Mouse (Mus musculus): Measurements from ENCODE around the gene Dennd2a.

The Dennd2a gene

DNA sequence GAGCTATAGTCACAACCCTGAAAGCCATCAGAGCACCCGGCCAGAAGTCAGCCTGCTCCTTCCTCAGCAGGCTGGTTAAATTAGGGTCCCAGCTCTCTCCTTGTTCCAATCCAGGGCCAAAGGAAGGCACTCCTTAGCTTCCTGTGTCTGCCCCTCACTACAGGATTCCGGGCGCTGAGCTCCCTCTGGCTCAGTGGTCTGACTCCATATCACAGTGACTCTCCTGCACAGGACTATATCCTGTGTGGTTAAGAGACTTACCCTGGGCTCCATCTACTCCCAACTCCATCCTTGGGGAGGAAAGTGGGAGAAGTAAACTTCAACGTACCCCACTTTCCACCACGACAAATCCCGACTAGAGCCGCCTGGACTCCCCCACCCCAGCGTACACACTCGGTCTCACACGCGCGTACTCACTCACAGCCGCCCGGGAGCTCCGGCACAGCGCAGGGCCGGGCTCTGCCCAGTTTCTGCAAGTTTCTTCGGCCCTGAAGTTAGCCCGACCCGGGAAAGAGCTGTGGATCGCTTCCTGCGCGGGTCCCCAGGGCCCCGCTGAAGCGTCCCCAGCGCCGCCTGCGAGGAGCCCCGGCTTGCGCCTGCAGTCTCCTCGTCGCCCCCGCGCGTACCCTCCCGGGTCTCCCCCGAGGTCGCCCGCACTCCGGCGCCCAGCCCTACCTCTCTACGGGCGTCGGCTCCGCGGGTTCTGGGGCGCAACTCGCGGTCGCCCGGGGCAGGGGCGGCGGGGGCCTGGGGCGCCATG, 587 bp downstream of the Dennd2a start:
- CTCF ChIA-PET, result no interaction called here

DNA sequence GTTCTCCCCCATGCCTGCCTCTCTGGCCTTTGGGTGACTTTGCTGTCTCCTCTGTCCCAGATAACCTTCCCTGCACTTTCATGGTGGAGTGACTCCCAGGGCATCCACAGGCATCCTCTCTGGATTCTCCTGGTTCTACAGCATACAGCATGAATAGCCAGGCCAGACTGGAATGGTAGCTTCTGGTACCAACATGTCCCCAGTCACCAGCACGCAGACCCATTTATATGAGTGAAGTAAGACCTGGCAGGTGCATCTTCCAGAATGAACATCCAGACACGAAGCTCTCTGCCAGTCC, 2.1 kb downstream of the Dennd2a start:
- CTCF ChIA-PET, result no interaction called here

DNA sequence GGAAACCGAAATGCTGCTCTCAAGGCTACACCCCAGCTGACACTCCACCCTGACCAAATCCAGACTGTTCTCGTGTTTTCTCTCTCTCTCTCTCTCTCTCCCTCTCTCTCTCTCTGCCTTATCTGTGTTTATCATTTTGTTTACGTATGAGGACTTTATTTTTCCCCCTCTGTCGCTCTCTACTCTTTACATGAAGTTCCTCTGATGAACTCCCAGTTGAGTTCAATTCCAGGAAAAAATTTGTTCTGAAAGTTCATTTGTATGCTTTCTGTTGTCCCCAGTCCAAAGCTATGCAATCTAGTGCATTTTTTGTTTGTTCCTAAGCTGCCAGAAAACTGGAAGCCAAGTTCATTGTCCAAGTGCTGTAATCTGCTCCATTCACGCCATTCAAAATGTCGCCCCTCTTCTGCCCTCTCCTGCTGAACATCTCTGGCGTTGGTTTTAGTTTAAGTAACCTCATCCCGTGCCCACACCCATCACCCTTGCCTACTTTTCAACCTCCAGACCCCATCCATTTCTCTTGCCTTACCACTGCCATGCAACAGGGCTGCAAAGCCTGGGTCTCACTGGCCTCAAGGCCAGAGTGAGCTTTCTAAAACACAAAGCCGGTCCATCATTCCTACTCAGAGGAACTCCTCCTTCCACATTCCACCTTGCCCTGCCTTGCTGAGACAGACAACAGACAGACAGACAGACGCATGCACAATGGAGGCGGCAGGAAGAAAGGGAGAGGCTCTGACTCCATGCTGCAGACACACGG, 2.6 kb downstream of the Dennd2a start:
- CTCF ChIA-PET, result no interaction called here

DNA sequence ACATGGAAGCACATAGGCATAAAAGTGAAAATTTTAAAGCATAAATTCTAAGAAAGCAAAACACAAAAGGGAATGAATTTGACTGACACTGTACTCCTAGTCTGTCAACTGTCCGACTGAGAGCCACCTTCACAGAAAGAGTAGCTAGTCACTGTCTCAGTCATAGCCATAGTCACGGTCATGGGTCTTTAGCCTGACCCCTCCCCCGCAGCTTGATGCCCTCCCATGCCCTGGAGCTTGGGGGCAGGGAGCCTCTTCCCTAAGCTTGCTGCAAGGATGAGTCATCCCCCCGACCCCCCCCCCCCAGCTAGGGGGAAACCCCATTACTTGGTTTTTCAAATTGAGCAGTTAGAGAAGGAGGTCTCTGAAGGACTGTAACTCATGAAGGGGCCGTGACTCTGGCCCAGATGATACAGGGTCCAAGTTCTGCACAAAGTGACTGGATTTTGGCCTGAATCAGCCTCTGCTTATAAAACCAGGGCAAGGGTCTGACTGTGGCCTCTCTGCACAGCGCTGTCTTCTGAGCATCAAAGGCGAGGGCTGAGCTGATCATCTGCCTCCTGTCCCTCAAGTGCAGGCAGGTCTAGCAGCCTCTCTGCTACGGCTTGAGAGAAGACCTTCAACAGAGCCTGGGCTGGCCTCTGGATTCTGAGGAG, 5.6 kb downstream of the Dennd2a start:
- CTCF ChIA-PET, result no interaction called here

DNA sequence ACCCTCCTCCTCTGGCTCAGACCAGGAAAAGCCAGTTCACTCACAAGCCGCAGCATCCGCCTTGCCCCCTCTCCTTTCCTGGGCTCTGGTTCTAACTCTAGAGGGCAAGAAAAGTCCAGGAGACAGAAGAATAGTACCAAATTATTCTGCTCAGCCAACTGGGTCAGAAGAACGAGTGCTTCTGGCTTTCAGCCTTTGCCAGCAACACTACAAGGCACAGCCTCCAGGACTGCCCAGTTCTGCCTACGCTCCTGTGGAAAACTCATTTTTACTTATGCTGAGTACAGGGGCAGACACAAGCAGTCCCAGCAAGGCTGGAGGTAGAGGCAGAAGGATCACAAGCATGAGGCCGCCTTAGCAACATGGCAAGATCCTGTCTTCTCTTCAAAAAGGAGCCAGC, 9.6 kb downstream of the Dennd2a start:
- CTCF ChIA-PET, result no interaction called here

DNA sequence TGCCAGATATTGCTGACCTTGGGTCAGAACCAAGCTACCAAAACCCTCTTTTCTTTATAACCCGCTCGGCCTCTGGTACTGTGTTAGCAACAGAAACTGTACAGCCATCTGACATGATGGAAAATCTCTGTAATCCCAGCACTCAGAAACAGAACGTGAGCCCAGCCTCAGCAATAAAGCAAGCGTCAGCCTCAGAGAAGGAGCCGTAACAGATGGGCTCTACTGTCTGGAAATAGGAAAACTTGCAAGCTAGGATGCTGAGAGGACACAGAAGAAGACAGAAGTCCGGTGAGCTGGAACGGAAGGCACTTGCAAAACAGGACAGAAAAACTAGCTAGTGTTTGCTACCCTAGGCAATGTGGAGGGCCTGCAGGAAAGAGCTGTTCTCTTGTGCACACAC, 12.2 kb downstream of the Dennd2a start:
- CTCF ChIA-PET, result no interaction called here

DNA sequence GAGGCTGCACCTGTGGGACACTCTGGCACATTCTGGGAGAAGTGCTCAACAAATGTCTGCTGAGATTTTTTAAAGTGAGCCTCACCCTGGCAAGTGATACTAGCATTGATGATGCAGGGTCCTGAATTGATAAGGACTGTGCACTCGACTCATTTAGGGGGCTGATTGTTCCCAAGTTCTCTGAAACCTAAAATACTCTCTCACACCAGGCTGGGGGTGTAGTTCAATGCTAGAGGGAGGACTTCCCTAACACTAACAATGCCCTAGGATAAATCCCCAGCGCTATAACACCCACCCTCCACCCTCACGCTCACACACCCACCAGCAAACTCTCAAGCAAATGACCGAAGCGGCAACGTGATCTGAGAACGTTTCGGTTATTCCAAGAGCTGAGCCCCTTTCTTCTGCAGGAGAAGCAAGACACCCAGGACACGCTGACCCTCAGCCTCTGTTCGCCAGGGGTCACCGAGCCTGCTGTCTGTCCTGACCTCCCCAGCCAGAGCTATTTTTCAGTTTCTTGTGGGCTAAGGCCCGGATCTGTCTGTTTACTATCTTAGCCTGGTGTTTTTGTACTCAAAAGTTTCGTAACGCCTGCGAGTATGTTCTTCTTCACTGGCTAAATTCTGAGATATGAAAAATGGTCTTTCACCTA, 13.8 kb downstream of the Dennd2a start:
- CTCF ChIA-PET, result no interaction called here

DNA sequence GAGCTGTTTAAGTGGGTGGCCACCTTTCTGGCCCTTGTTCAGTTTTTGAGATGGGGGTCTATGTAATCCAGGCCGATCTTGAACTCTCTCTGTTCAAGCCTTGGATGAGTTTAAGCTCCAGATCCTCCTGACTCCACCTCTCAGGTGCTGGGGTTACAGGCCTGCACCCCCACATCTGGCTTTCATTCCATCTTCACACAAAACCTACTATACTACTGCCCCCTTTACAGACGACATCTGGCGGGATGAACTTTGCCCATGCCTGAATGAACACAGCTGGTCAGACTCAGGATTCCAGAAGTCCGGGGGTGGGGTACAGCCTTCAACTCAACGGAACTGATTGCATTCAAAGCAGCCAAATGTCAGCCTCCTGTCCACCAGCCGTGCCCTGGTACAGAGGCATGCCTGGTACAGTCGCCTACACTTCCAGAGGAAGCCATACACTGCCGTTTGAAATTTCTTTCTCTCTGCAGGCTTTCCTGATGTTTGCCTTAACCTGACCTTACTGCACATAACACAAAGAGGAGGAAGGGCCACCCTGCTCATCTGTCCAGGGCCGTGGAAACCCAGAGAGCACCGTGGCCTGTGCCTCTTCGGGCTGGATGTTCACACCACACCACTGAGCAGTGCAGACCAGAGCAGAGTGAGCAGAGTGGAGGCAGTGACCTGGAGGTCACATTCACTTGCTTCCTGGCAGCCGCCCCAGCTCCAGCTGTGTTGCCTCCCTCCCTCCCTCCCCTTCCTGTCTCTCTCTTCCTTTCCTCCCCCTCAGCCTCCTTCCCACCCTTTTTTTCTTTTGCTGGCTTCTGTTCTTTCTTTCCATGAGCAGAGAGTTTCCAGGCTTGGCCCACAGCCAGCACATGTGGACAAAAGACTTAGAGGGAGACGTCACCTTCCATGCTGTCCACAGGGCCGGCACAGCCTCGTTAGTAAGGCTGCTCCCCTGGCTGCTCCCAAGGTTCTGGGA, 14.8 kb downstream of the Dennd2a start:
- CTCF ChIA-PET, result no interaction called here

DNA sequence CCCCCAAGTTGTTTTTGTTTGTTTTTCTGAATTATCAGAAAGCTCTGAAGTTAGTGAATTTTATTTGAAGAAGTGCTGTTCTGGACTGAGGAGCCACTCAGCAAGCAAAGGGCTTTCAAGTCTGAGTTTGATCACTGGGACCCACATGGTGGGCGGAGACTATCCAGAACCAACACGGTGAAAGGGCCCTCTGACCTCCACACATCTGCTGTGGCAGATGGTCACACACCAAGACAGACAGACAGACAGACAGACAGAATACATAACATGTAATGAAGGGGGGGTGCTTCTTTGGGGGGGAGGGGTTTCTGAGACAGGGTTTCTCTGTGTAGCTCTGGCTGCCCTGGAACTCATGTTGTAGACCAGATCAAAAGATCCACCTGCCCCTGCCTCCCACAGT, 17.1 kb downstream of the Dennd2a start:
- CTCF ChIA-PET, result interaction anchor here (1.3 kb wide), 1 partner anchor 91 kb away, joined by 5 read pairs; no protein-coding TSS in a partner anchor

DNA sequence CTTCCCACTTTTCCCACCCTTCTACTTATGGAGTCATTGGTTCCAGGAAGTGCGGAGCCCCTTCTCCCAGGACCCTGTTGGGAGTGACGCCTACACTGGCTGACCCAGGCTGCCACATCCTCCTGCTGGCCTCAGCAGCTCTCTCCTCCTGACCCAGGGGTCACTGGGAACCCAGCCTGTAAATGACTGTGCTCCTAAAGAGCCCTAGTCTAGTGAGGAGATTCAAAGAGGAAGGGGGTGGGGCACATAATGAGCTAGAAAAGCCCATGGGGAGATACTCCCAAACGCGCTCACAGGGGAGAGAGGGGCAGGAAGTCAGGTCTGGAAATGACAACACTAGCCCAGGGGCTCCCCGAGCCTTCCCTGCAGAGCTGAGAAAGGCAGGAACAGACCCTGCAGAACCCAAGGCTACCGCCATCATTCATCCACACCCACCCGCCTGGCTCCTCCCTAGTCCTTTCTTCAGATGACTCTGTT, 17.9 kb downstream of the Dennd2a start:
- CTCF ChIA-PET, result interaction anchor here (1.3 kb wide), 1 partner anchor 90 kb away, joined by 5 read pairs; no protein-coding TSS in a partner anchor

DNA sequence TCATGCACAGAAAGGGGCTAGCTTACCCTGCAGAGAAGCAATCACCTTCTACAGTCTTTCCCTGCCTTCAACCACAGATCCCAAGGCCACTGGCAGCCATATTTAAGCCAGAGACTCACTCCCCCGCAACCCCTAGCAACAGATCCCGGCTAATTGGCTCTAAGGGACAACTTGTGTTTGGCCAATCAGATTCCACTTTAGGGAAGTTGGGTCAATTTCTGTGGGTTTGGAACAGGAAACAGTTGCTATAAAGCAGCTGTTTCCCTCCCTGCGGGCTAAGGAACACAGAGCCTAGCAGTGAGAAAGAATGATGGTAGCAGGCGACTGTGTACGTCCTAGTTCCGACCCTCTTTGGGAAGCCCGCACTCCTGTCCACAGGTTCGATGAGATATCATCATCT, 19.4 kb downstream of the Dennd2a start:
- CTCF ChIA-PET, result no interaction called here

DNA sequence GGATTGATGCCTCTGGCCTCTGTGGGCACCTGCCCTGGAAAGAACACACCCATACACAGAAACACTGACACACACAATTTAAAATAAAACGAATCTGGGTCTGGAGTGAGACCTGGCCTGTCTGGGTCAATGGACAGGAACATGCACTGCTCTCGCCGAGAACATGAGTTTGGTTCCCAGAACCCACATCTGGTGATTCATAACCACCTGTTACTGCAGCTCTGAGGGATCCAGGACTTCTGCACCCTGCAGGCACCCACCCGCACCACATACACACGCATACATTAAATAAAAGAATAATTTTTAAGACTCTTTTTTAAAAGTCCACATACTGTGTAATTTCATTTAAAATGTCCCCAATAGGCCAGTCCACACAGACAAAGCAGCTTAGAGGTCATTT, 20.4 kb downstream of the Dennd2a start:
- CTCF ChIA-PET, result no interaction called here

DNA sequence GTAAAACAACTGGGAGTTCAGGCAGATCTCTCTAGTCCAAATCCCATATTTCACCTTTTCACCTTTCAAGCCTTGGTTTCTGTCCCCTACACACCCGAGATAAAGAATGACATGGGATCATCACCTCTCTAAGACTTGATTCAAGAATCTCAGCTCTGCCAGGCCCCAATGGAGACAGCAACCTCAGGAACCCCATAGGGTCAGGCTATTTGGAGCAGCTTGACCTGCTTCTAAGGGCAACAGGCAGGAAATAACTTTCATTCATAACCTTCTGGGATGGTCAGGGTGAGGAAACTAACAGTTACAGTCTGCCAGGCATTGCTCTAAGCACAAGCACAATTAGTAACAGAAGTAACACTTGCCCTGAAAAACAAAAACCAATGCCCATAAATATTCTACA, 21.0 kb downstream of the Dennd2a start:
- CTCF ChIA-PET, result no interaction called here

DNA sequence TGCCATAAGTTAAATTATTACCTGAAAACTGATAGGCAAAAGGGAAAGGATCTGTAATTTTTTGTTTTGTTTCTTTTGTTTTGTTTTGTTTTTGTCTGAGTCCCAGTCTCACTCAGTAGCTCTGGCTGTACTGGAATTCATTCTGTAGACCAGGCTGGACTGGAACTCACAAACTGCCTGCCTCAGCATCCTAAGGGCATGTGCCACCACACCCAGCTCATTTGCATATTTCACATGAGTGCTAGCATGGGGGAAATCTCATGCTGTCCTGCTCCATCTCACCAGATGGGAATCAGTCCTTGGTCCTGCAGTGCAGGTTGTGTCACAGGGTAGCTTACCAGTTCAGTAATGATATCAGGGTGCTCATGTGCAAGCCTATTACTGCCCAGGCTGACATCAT, 22.7 kb downstream of the Dennd2a start:
- CTCF ChIA-PET, result interaction anchor here (0.6 kb wide), 1 partner anchor 38 kb away, joined by 6 read pairs; no protein-coding TSS in a partner anchor

DNA sequence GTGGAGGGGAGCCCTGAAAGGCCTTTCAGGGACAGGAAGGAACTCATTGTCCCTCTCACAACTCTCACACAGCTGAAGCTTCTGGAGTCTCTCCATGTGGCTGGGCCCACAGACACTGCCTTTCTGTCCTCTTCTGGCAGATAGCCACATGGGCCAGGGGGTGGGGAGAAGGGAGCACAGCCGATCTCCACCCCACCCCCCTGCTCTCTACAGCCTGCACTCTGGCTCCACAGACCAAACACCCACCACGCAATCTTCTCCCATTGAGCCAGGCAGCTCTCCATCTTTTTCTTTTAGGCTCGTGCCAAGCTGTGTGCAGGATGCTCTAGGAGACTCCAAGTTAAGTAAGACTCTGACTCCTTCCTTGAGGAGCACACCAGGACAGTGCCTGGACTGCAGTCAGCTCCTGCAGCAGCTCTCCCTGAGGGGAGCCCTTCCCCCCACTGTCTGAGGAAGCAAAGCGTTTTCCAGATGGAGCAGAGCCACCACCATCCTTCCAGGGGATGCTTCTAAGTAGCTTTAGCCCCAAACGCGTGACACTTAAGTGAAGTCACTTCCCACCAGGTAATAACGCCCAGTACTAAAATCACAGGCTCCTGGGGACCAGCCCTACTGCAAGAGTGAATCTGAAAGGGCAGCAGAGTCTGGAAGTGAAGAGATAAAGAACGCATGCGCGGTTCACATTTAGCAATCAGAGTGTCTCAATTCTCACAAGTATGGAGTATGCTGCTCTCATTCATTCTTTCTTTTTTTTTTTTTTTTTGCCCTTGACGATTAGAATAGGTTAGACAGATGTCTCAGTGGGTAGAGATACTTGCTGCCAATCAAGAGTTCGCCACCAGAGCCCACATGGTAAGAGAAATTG, 28.8 kb downstream of the Dennd2a start:
- CTCF ChIA-PET, result no interaction called here

DNA sequence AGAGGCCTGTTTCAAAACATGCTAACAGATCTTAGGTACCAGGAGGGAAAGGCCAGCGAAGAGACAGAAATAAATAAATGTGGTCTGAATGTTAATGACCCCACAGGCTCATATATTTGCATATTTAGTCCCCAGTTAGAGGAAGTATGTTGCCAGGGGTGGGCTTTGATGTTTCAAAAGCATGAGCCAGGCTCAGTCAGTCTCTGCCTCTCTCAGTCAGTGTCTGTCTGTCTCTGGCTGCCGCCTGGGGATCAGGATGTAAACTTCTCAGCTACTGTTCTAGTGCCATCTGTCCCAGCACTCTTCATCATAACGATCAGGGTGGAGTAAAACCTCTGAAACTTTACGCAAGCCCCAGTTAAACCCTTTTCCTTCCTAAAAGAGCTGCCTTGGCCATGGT, 29.9 kb downstream of the Dennd2a start:
- CTCF ChIA-PET, result no interaction called here

DNA sequence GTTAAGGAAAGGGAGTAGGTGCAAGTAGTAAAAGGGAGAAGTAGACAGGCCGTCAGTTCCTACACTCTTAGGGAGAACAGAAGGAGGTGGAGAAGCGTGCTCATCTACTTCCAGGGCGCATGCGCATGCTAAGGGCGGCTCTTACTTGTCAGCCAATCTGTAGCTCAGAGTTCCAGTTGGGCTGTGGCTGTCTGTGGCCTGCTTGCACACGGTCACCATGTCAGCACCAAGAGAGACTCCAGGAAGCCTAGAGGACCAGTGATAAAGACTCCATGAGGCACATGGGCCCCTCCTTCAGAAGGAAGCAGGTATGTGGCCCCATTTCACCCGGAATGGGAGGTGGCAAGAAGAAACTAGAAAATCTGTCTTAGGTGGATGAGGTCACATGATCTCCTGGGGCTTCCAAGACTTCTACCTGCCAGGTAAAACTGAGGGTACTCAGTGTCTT, 30.3 kb downstream of the Dennd2a start:
- CTCF ChIA-PET, result no interaction called here

DNA sequence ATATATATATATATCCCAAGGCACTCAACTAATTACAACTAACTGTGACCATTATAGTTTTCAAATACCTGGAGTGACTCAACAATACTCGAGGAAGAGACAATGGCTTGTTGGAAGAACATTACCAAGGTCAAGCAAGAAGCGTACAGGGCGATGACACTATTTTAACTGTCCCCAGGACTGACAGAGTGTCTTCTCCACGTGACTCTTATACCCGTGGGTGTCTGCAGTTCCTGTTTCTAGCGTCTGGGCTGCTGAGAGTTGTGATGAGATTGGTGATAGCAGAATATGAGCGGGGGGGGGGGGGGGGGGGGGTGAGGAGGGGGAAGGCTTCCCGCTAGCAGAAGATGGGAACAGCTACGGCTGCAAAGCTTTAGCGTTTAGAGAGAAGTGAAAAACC, 30.9 kb downstream of the Dennd2a start:
- CTCF ChIA-PET, result no interaction called here

DNA sequence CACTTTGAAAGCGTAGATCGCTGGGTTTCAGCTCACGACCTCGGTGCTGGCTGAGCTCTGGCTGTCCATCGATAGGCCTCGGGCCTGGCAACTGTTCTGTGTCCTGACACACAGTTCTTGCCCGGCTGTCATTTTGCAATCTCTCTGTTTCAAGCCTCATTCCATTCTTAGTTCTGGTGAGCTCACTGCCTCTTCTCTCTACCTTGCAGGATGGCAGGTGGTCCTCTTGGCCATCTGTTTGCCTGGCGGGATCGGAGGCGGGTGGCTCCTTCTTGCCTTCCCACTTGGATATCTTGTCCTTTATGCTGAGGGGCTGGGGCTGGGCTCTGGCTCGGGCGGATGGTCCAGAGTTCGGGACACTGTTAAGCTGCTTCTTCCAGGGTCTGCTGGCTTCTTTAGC, 34.5 kb downstream of the Dennd2a start:
- CTCF ChIA-PET, result no interaction called here

DNA sequence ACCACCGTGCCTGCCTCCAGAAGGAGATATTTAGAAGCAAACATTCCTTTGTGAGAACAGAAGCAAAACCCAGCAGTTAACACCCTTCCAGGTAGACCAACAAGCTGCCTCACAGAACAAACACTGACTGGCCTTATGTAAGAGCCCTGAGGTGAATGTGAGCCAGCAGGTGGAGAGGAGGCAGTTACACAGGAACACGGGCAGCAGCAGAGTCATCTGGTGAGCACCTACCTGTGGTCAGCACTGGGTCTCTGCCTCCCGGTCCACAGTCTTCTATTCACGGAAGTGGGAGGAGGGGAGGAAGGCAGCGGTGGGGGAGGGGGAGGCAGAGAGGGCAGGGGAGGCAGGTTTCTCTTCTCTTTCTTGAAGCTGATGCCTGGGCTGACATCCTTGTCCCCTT, 35.2 kb downstream of the Dennd2a start:
- CTCF ChIA-PET, result no interaction called here
